Mouse (Mus musculus): ENCODE data around the gene Klhl31. TPM values are rescaled to one million over a fixed set of nuclear protein-coding genes. Genes with fewer than 3 reads are reported as not detected.

Gene Klhl31
- total RNA-seq (2021), result not detected
- long read RNA-seq, experiment 1, result 0 reads
- long read RNA-seq, experiment 2, result 0 reads

DNA sequence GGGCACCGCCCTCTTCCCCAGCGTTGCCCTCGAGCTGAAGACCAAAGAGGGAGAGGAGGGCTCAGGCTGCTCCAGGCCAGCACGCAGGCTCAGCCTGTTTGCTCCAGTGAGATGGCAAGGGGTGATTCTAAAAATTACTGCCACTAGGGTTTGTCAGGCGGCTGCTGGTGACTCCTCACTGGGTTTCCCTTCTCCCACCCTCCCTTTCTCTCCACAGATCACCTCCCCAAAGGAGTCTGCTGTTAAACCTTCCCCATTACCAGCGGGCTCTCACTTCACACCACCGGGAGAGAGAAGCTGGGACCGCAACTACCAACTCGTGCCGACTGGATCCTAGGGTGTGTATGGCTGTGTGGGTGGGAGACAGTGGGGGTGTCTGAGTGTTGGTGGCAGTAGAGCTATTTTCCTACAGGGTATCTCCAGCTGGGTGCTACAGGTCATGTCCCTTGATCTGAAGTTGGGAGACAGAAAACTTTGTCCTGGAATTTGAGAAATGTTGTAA lies at the start of gene Klhl31:
TSS of gene Klhl31 (plus strand) at position 51 of the 502 bp plus-strand sequence.
- DNase-seq, result no peak

DNA sequence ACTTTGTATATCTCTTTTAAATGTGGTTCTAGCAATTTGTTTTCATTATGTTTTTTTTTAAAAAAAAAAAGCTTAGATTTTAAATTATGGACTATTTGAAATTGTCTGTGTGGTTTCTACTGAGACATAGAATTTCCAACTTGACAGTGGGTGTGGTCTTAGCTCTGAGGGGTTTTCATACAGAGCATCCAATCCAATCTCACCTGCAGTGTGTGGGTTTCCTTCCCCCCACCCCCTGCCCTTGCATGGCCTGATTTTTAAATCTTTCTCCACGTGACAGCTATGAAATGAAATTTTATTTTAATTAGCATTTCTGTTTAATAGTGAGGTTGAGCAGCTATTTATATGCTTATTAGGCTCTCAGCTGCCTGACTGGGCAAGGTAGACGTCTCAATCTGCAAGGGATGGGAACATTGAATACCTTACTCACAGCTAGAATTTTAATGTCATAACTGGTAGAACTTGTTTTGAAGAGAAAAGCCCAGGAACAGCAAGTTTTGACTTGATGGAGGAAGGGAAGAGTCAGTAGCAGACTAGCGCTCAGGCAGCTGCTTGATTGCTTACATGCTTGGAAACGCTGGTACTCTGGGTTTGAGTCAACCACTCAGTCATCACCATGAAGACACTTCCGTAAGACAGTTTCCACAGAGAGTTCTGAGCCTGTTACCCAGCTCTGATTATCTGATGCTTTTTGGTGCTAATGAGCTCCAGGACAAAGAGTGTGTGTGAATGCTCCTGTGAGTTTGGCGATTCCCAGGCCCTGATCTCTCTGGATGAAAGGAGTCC lies 49.3 kb upstream of the Klhl31 start:
- DNase-seq, result no peak

DNA sequence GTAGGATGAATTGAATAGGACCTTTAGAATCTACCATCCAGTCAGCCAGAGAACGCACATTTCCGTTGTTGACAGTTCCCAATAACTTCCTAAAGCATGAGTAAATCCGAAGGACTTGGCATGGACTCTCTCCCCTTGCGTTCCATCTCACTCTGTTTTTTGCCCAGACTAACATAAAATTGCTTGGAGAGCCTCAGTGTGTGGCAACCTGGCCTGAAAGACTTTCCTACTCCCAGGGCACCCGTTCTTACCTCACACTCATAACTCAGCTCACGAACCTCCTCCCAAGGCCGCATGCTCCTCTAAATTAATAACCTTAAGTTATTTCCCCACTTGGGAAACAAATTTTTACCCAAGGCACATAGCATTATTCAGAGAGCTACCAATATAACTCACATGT lies 48.7 kb upstream of the Klhl31 start:
- DNase-seq, result no peak

DNA sequence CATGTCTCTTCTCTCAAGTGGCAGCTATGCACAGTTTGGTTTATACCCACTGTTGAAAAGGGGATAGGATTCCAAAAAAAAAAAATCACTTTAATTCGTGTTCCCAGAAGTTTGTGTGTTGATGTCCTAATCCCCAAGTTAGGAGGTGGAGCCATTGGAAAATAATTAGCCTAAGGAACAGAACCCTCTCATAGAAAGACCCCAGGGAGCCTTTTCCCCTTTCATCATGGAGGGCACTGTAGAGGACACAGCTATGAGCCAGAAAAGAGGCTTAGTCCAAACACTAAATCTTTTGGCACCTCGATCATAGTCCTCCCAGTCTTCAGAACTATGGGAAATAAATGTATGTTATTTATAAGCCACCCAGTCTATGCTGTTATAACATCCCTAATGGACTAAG lies 46.8 kb upstream of the Klhl31 start:
- DNase-seq, result no peak

DNA sequence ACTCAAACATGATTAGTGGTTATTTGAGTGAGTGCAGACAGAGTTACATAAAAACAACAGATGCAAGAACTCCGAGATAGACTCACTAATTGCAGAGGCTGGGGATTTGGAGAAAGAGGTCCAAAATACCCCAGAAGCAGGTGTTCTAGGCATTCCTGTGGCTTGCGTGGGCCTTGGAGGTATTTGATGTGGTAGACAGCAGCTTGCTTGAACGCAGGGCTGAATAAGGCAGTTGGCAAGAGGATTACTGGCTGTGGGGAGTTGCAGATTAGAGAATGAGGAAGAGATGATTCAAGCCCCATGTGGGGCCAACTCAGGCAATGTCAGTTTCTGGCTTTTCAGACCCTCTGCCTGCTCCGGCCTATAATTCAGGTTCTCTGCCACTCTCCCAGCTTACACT lies 43.9 kb upstream of the Klhl31 start:
- DNase-seq, result no peak

GRCm38 (mm10) chr9:77595006-77595626 lies 41.2 kb upstream of the Klhl31 start:
- DNase-seq, result no peak

- DNase-seq, result peak; percentile 75 to 81
Measured at GRCm38 (mm10) chr9:77596355-77596754, 39.9 kb upstream of the Klhl31 start.

DNA sequence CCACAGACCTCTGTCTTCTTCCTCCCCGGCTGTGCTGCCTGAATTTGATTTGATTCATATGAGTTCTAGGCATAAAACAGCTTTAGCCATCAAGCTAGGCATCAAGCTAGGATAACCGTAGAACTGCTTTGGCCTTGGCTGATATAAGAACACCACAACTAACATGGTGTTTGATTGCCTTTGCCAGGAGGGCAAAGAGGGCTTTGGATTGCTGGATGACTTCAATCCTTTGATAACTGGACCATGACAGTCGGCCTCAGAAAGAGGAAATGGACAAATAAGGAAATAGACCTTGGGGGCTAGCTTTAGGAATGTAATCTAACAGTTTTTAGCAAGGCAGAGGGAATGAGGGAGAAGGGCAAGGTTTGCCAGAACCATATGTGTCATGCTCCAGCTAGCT lies 37.7 kb upstream of the Klhl31 start:
- no peak for DNase-seq

DNA sequence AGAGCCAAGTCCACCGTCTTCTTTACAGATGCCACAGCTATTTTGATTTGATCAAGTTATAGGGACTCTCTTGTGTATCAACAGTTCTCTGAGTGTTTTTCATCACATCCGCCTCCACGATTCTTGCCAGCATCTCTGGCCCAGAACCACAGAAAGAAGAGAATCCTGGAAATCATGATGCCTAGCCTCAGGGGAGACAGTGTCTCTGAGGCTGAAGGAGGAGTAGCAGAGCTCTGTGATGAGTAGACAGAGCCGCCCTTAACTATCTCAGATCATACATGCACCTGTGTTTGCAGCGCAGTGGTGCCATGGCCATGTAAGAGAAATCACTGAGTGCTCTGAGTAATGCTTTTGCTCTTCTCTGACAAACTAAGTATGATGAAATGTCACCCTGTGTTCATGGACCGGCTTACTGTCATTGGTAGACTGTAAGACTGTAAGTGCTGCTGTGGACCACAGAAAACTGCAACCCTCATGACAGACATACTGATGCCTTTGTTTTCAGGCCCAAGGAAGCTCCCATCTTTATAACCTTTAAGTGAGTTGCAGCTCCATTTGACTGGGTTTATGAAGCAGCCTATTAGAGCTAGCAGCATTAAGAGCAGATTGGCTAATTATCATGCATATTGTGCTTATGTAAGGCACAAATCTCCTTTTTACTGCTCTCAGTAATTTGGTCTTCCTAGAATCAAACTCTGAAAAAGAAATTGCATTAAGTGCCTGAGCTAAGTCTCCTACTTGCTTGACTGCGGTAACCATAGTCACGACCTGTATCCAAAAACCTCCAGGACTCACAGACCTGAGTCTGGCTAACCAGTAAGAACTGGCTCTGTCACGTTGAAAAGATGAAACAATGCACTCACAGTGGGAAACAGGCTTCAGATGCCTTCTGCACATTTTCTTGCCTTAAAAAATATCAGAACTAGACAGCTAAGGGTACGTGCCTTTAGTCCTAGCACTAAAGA lies 33.7 kb upstream of the Klhl31 start:
- DNase-seq, result no peak

DNA sequence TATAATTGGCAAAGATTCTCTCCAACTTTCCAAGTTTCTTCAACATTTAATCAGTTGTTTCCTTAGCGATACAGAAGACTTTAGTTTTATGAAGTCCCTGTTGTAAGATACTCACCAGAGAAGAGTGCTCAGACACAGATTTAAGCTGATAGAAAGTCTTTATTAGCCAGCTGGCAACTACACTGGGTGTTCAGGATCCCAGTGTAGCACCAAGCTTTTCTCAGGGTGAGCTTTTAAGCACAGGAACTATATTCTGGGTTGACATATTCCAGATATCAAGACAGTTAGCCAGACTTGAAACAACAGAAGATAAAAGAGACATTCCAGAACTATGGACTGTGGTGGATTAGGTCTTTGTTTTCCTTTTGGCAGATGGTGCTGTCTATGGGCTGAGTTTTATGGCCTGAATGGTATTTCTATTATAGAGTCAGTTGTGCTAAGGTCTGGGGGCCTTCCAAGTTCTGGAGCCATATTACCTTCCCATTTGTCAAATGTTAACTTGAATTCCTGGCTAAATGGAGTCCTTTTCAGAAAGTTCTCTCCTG lies 32.3 kb upstream of the Klhl31 start:
- no peak for DNase-seq

DNA sequence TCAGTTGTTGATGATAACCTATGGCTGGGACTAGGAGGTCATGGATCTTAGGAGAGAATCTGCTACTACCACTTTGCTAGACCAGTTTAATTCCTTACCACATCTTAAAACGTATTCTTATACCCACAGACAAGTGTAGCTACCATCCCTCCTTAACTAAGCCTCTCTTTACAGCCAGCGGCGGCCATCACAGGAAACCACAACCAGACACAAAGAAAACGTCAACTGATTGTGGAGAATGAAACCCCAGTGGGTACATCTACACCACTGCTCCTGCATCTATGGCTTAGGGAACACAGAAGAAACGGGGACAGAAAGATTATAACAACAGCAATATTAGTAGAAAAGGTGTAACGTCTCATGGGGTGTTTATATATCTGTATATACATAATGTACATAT lies 29.0 kb upstream of the Klhl31 start:
- DNase-seq, result no peak

DNA sequence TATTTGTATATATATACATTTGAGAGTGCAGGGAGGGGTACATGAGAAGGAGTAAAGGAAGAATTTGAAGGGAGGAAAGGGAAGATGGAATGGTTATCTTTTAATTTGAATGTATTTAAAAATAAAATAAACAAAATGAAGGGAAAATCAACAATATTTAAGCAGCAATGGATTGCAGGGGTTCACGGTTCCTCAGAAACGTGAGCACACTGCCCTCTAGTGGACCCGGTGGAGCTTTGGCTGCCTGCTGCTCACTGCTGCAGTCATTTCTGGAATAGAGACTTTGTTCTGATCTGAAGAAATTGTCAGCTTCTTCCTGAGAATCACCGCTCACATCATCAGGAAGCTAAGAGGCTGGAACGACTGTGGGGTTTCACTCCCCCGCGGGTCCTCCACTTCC lies 28.5 kb upstream of the Klhl31 start:
- peak; percentile 61 to 79 for DNase-seq

DNA sequence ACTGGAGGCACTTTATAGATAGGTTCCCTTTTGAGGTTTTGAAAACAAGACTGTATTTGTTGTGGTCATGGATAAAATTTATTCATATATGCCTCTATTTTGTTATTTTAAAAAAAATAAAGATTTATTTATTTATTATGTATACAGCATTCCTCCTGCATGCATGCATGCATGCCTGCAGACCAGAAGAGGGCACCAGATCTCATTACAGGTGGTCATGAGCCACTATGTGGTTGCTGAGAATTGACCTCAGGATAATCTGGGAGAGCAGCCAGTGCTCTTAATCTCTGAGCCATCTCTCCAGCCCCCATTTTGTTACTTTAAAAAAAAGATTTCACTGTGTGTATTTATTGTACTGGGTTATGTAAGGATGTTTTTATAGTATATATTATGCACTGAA lies 25.5 kb upstream of the Klhl31 start:
- DNase-seq, result peak in 1 of 2 experiments; percentile 34

- DNase-seq, result no peak
Measured at GRCm38 (mm10) chr9:77612349-77612748, 24.0 kb upstream of the Klhl31 start.

- DNase-seq, result no peak
Measured at GRCm38 (mm10) chr9:77615868-77616267, 20.4 kb upstream of the Klhl31 start.

GRCm38 (mm10) chr9:77616796-77617195 lies 19.5 kb upstream of the Klhl31 start:
- DNase-seq, result no peak

- no peak for DNase-seq
Measured at GRCm38 (mm10) chr9:77617751-77618150, 18.5 kb upstream of the Klhl31 start.

DNA sequence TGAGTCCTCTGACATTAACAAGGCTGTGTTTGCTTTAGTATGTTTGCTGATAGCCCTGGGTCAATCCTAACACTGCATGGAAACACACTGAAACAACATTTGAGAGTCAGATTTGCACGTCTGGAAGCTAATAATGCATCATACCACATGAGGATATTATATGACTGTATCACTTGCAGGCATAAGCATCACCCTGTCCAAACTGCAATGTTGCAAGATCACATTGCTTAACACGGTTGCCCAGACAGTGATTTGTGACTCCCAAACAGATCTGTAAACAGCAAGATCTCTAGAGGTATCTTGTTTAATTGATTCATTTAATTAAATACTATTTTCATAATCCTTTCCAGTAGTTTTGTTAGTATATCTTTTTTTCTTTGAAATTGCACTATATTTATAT lies 17.9 kb upstream of the Klhl31 start:
- no peak for DNase-seq

GRCm38 (mm10) chr9:77620077-77620476 lies 16.2 kb upstream of the Klhl31 start:
- DNase-seq, result no peak

DNA sequence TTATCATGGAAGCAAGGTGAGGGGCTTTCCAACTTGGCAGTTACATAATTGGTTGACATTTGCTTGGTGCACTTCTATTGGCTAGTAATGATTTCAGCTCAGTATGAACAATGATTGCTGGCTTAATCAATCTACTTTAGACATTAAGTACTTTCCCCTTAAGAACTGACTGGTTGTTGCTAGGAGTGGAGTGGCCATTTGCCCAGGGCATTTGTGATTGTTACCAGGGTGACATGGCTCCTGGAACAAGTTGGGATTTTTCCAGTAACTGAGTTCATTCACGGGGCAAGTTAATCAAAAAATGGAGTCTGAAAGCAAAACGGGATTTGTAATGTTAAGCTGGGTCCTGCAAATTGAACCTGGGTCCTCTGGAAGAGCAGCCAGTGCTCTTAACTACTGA lies 15.8 kb upstream of the Klhl31 start:
- peak in 1 of 2 experiments; percentile 37 for DNase-seq

GRCm38 (mm10) chr9:77622874-77623273 lies 13.4 kb upstream of the Klhl31 start:
- no peak for DNase-seq
